Mouse (Mus musculus) G1E (cell line): ENCODE data around the gene AU021092. TPM values are rescaled to one million over a fixed set of nuclear protein-coding genes. Genes with fewer than 3 reads are reported as not detected.

ENCODE experiments used
- ATAC-seq: 2 replicates; pipeline ENCODE4 v1.8.0; 2016; ENCODE audit warnings: mild to moderate bottlenecking; ENCODE audit not compliant: insufficient number of reproducible peaks, poor library complexity, low FRiP score, severe bottlenecking; ENCODE audit errors: extremely low read depth
- DNase-seq: peaks from one replicate; pipeline ENCODE4 v3.0.0; 2012; ENCODE audit warnings: low spot score
- H3K27me3 ChIP-seq: 2 replicates; pipeline ENCODE4 v1.6.1; 2012; ENCODE audit warnings: mild to moderate bottlenecking, low read length, inconsistent platforms; ENCODE audit not compliant: insufficient read depth
- H3K36me3 ChIP-seq: replicated peaks from 2 replicates; pipeline ENCODE3; 2012; ENCODE audit warnings: mild to moderate bottlenecking, inconsistent platforms
- H3K4me1 ChIP-seq: 2 replicates; pipeline ENCODE4 v1.6.1; 2012; ENCODE audit warnings: low read depth, low read length, inconsistent platforms, mixed read lengths; ENCODE audit not compliant: insufficient read depth
- H3K4me3 ChIP-seq: 2 replicates; pipeline ENCODE4 v1.5.1; 2012; ENCODE audit warnings: low read depth, mild to moderate bottlenecking, inconsistent platforms, low read length, moderate library complexity, mixed read lengths
- H3K9me3 ChIP-seq: replicated peaks from 2 replicates; pipeline ENCODE4 v1.6.1; 2012; ENCODE audit warnings: inconsistent platforms
- CTCF ChIP-seq: IDR thresholded peaks from 2 replicates; pipeline ENCODE4 v1.5.1; 2012; ENCODE audit warnings: low read depth, low read length, inconsistent platforms, mixed read lengths
- GATA1 ChIP-seq: IDR thresholded peaks from 2 replicates; pipeline ENCODE4 v1.6.1; 2012; ENCODE audit warnings: borderline replicate concordance, low read length, inconsistent platforms, mixed read lengths
- GATA2 ChIP-seq: IDR thresholded peaks from 2 replicates; pipeline ENCODE4 v1.6.1; 2012; ENCODE audit warnings: low read depth, low read length, inconsistent platforms, borderline replicate concordance
- POLR2AphosphoS5 ChIP-seq: IDR thresholded peaks from 2 replicates; pipeline ENCODE4 v1.6.1; 2012; ENCODE audit warnings: low read depth, low read length, inconsistent platforms; ENCODE audit not compliant: insufficient replicate concordance
- TAL1 ChIP-seq: conservative IDR thresholded peaks from 2 replicates; pipeline ENCODE4 v1.6.1; 2012; ENCODE audit warnings: low read depth, low read length, inconsistent platforms, mixed read lengths
- polyA plus RNA-seq: library from polyadenylated mRNA; stranded (reverse); fragments of >175 nt; gene quantifications from 2 replicates; pipeline ENCODE4 v1.2.3, GENCODE M21; 2012
- total RNA-seq, 2 experiments: library from RNA; stranded (forward) in 1 of 2; stranded (reverse) in 1 of 2; fragments of 200-1000 nt in 1 of 2; fragments of >200 nt in 1 of 2; fragmentation: Nextera tagmentation in 1 of 2; gene quantifications; 2 replicates each; pipeline ENCODE4 v1.2.3; 2014 to 2017

Gene AU021092
- total and polyA plus RNA-seq, 3 experiments, result not detected

GRCm38 (mm10) chr16:5254346-5255025, 32.4 kb upstream of the AU021092 start:
- Histone ChIP-seq H3K36me3 (peaks cover 46% of the 10 kb centered on the region), H3K9me3 (no peaks in the 10 kb centered on the region), H3K4me1 (peaks cover 36% of the 10 kb centered on the region), H3K4me3 (peak overlapping the region; percentile 73), H3K27me3 (peaks cover 3% of the 10 kb centered on the region)
- peak; percentile 97 for TF ChIP-seq CTCF
- no peak for TF ChIP-seq POLR2AphosphoS5
- DNase-seq (peak; percentile 83), ATAC-seq (peak; percentile 61)

- Histone ChIP-seq H3K36me3 (peaks cover 69% of the 10 kb centered on the region), H3K4me3 (no peak overlapping the region), H3K27me3 (peaks cover 1% of the 10 kb centered on the region; the same call in 1 of the 2 replicates), H3K9me3 (no peaks in the 10 kb centered on the region), H3K4me1 (peaks cover 36% of the 10 kb centered on the region)
- TF ChIP-seq GATA2 (no peak), CTCF (no peak), TAL1 (no peak), POLR2AphosphoS5 (no peak), GATA1 (no peak)
- DNase-seq (no peak), ATAC-seq (no peak)
Measured at GRCm38 (mm10) chr16:5252260-5252659, 30.2 kb upstream of the AU021092 start.

DNA sequence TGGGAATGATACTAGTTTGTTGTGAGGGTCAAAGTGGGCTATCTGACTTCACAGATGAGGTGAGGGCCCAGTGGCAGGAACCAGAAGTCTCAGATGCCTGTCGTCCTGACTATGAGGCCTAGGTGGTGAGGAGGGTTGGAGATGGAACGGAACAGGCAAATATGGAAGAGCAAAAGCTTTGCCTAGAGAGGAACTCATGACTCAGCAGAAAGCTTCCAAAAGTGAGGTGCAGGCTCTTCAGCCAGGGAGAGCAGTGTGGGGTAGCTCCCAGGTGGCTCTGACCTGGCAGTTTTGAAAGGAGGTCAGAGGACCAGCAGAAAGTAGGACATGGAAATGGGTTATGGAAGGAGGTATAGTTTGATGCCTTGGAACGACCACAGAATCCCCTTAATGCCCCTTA, 28.8 kb upstream of the AU021092 start:
- peaks cover 80% of the 10 kb centered on the region for H3K36me3 ChIP-seq
- no peak for ATAC-seq
- no peak overlapping the region for H3K4me3 ChIP-seq
- H3K27me3 ChIP-seq, result no peaks in the 10 kb centered on the region
- no peak for DNase-seq
- no peaks in the 10 kb centered on the region for H3K9me3 ChIP-seq
- no peak for TF ChIP-seq CTCF
- TF ChIP-seq GATA1, result no peak
- no peak for TF ChIP-seq TAL1
- no peak for TF ChIP-seq GATA2
- TF ChIP-seq POLR2AphosphoS5, result no peak
- peaks cover 29% of the 10 kb centered on the region for H3K4me1 ChIP-seq

DNA sequence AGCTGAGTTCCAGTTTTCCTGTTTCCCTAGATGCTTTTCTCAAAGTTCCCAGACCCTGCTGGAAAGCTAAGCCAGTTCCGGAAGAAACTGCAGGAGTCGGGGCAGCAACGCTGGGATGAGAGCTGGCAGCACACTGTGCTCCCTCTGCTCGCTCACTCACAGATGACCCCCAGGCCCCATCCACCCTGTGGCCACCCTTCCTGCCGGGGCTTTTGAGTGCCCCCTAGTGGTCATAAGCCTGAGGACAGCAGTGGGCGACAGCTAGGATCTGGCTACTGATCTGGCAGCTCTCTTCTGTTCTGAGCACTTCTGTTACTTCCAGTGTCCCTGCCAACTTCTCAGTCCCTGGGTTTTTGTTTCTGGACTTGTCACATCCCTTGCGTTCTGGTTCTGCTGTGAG, 22.3 kb upstream of the AU021092 start:
- ATAC-seq, result no peak
- peak; percentile 50 for DNase-seq
- no peaks in the 10 kb centered on the region for H3K9me3 ChIP-seq
- H3K36me3 ChIP-seq, result peaks cover 98% of the 10 kb centered on the region
- TF ChIP-seq CTCF (peak; percentile 69), TAL1 (no peak), POLR2AphosphoS5 (no peak), GATA2 (no peak), GATA1 (no peak)
- no peaks in the 10 kb centered on the region for H3K27me3 ChIP-seq
- peaks cover 8% of the 10 kb centered on the region; the same call in 1 of the 2 replicates for H3K4me1 ChIP-seq
- no peak overlapping the region for H3K4me3 ChIP-seq

DNA sequence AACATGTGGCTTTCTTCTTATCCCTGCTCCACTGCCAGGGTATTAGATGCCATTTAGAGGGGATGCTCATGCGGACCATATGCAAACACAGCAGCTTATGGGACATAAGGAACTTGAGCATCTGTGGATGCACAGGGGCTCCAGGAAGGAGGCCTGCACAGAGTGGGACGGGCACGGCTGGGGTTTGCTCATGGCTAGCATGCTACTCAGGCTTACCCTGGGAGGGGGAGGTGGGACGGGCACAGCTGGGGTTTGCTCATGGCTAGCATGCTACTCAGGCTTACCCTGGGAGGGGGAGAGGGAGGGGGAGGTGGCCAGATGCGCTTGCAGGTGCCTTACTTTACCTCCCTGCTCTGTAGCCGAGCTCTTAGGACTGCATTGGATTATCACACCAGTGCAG, 20.8 kb upstream of the AU021092 start:
- no peak for DNase-seq
- Histone ChIP-seq H3K36me3 (peaks cover 98% of the 10 kb centered on the region), H3K27me3 (no peaks in the 10 kb centered on the region), H3K4me3 (no peak overlapping the region), H3K4me1 (peaks cover 8% of the 10 kb centered on the region; the same call in 1 of the 2 replicates), H3K9me3 (no peaks in the 10 kb centered on the region)
- no peak for ATAC-seq
- no peak for TF ChIP-seq GATA2
- TF ChIP-seq GATA1, result no peak
- TF ChIP-seq TAL1, result no peak
- no peak for TF ChIP-seq CTCF
- no peak for TF ChIP-seq POLR2AphosphoS5

GRCm38 (mm10) chr16:5242355-5242754, 20.3 kb upstream of the AU021092 start:
- no peak for DNase-seq
- TF ChIP-seq TAL1 (no peak), GATA2 (no peak), CTCF (no peak), GATA1 (no peak), POLR2AphosphoS5 (no peak)
- H3K36me3 ChIP-seq, result peaks cover 98% of the 10 kb centered on the region
- H3K27me3 ChIP-seq, result no peaks in the 10 kb centered on the region
- no peak overlapping the region for H3K4me3 ChIP-seq
- ATAC-seq, result no peak
- no peaks in the 10 kb centered on the region for H3K9me3 ChIP-seq
- H3K4me1 ChIP-seq, result peaks cover 8% of the 10 kb centered on the region; the same call in 1 of the 2 replicates
